Mouse (Mus musculus) left cerebral cortex, adult 9 months (tissue): ENCODE results near the gene Myo5c.

Source experiments
- DNase-seq, 2 experiments: peaks; one replicate each; pipeline ENCODE4 v3.0.0; 2022; ENCODE audit warnings: low spot score in 2 of 2

Myo5c gene

DNA sequence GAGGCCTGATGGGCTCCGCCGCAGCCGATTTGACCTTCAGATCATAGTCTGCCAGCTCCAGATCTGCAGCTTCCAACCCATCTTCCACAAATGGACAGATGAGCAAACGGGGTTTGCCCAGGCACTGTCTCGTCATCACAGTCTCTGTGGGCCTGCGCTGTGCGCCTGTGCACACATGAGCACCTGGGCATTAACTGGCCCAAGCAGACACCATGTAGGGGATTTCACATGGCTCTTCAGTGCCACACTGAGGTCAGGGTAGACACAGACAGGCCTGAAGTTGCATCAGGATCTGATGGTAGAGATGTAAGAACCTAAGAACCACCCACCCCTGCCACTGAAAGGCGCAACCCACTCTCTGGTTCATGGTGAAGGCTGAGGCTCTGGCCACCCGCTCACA is 43.2 kb downstream of the Myo5c start:
- DNase-seq = no peak

GRCm38 (mm10) chr9:75280814-75281213 is 49.0 kb downstream of the Myo5c start:
- DNase-seq = peak in 1 of 2 experiments; percentile 59

GRCm38 (mm10) chr9:75282179-75282578 is 50.4 kb downstream of the Myo5c start:
- DNase-seq = no peak

- peak in 1 of 2 experiments; percentile 76 for DNase-seq
These were observed 51.0 kb downstream of the Myo5c start for GRCm38 (mm10) chr9:75282830-75283229.

- DNase-seq = no peak
These were observed 51.8 kb downstream of the Myo5c start for GRCm38 (mm10) chr9:75283636-75284035.

DNA sequence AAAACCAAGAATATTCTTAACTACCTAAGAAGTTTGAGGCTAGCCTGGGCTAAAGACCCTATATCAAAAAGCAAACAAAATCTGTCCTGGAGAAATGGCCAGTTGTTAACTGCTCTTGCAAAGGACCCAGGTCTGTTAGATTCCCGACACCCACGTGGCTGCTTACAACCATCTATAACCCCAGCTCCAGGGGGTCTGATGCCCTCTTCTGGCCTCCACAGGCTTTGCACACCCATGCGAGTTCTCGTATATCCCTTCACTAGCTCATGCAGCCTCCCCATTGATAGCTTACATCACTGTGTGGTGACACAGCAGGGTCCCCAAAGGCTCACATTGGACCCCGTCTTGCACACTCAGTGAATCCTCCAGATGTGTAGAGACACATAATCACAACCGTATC is 53.5 kb downstream of the Myo5c start:
- no peak for DNase-seq

GRCm38 (mm10) chr9:75287636-75288035 is 55.8 kb downstream of the Myo5c start:
- no peak for DNase-seq

DNA sequence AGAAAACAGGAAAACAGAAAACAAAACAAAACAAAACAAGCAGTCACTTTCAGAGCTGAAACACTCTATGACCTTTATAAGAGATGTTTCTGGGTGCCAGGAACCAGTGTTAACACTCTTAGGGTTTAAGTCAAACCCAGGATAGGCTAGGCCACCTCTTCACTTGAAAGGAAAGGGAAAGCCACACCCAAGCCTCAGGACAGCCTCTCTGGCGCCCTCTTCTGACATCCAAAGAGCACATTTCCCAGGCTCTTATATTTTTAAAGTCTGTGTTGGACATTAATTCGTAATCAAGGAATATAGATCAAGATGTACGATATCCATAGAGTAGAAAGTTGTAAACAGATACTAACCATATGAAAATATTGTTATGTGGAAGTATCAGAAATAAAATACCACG is 57.7 kb downstream of the Myo5c start:
- no peak for DNase-seq

DNA sequence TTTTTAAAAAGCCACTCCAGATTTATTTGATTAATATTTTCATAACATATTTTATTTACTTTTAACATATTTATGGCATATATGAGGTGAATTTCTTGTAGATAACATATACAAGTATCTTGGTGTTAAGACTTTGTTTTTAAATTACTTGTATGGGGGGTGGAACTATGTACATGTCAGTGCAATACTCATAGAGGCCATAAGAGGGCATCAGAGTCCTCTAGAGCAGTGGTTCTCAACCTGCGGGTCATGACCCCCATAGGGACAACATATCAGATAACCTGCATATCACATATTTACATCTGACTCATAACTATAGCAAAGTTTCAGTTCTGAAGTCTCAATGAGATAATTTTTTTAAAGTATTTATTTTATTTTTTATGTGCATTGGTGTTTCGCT is 67.5 kb downstream of the Myo5c start:
- no peak for DNase-seq

GRCm38 (mm10) chr9:75303033-75303432 is 71.2 kb downstream of the Myo5c start:
- no peak for DNase-seq

- no peak for DNase-seq
These were observed 72.0 kb downstream of the Myo5c start for GRCm38 (mm10) chr9:75303701-75304261.

GRCm38 (mm10) chr9:75304286-75304685 is 72.5 kb downstream of the Myo5c start:
- DNase-seq = no peak

GRCm38 (mm10) chr9:75306126-75306898 is 74.5 kb downstream of the Myo5c start, which contains the start of gene Gnb5:
Gnb5 (plus strand) TSS chr9:75306288.
- DNase-seq = no peak

- no peak for DNase-seq
These were observed 75.2 kb downstream of the Myo5c start for GRCm38 (mm10) chr9:75307015-75307414.

DNA sequence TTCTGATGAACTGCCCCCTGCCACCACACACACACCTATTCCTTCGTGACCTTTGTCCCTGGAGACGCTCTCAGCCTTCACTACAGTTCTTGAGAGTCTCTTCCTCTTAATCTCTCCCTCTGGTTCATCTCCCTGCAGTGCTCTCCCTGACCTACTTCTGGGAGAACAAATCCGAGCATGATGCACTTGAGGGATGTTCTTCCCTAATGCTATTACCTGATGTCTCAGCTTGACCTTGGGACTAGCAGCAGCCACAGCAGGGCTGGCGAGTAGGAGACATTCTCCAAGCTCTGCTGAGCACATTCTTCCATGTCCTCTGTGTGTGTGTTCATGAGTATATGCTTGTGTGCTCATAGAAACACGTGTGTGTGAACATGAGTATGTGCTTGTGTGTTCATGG is 76.8 kb downstream of the Myo5c start:
- DNase-seq = no peak

GRCm38 (mm10) chr9:75312008-75312407 is 80.2 kb downstream of the Myo5c start:
- peak in 1 of 2 experiments; percentile 85 for DNase-seq

DNA sequence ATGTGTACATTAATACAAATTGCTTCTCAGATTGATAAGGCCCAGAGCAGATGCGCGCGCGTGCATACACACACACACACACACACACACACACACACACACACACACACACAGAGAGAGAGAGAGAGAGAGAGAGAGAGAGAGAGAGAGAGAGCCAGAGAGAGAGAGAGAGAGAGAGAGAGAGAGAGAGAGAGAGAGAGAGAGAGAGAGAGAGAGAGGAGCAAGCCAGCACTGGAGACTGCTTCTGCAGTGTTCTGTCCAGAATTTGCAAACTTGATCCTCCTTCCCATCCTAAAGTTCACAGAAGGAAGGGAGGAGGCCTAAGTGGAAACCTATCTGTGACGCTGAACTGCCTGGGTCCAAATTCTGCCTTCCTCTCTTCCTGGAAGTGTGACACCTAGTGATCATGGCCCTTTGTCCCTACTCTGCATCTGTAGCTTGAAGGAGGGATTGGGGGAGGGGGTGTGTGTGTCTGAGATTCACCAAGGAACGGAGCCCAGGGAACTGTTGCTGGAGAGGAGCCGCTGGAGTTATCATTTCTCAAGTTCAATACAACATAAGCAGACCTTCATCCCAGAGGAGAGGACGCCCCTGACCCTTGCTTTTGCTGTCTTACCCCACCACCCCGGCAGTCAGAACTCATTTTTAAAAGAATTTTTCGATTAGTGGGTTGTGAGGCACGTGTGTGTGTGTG is 81.5 kb downstream of the Myo5c start:
- DNase-seq = peak in 1 of 2 experiments; percentile 20

- DNase-seq = peak; percentile 57 to 83
These were observed 82.2 kb downstream of the Myo5c start for GRCm38 (mm10) chr9:75313832-75314516.

- no peak for DNase-seq
These were observed 82.8 kb downstream of the Myo5c start for GRCm38 (mm10) chr9:75314517-75315105.

DNA sequence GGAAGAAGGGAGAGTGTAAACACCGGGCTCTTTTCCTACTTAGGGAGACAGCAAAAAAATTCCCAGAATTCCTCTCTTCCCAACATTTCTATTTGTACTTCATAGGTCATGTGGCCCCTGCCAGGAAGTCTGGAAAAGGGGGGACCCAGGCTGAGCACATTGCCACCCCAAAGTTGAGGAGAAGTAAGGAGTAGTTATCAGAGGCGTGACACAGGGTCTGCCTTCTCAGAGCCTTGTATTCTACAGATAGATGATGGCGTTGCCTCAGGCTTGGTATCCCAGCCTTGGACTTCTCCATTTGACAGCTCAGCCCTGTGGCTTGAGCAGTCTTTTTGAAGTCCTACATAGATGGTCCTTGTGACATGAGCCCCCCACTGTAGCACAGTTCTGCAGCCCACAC is 83.4 kb downstream of the Myo5c start:
- no peak for DNase-seq

GRCm38 (mm10) chr9:75316771-75317170 is 85.0 kb downstream of the Myo5c start:
- DNase-seq = no peak

DNA sequence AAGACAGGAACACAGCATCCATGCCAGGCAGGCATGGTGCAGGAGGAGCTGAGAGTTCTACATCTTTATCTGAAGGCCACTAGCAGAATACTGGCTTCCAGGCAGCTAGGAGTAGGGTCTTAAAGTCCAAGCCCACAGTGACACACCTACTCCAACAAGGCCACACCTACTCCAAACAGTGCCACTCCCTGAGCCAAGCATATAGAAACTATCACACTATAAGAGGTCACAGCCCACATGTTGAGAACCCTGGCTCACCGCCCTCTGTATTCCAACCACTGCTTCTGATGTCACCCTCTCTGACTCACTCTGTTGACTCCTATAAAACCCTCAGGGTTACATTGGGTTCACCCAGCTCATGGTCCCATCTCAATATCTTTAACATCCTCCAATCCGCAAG is 86.4 kb downstream of the Myo5c start:
- no peak for DNase-seq
